Mouse (Mus musculus): ENCODE measurements around the gene Cep72. TPM values are rescaled to one million over a fixed set of nuclear protein-coding genes. Genes with fewer than 3 reads are reported as not detected.

Cep72 gene
- 5.4 and 6.0 TPM in 2 replicates for polyA plus RNA-seq (2012; rRNA removed)

DNA sequence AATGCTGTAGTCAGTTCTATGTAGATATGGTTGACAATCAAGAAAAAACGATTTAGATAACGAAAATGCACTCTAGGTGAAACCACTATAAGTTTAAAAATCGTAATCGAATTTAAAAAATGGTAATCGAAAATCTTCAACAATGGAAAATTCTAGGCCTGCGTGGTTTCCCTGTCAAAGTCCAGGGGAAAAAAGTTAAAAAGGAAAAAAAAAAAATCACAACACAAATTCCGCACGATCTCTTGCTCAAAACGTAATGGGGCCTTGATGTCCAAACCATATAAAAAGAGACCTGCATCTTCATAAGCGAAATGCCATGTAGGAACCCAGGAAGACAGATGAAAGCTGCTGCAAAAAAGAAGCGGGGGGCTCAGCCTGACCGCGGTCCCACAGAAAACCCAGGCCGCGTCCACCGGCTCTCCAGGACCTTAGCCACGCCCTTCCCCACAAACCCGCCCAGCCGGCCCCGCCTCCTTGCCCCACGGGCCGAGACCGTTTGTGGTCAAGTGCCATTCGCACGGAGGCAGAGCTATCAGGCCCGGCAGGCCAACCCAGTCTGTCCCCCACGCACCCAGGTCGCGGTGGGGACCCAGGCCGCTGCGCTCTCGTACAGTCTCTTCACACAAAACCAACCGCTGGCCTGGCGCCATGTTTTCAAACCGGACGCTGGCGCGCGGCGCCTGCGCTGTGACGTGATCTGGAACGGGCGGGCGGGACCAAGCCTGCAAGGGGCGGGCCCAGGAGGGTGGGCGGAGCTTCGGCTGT, at the start of gene Cep72:
Gene Cep72 (minus strand): TSS at position 687 of the 765 bp plus-strand sequence.

DNA sequence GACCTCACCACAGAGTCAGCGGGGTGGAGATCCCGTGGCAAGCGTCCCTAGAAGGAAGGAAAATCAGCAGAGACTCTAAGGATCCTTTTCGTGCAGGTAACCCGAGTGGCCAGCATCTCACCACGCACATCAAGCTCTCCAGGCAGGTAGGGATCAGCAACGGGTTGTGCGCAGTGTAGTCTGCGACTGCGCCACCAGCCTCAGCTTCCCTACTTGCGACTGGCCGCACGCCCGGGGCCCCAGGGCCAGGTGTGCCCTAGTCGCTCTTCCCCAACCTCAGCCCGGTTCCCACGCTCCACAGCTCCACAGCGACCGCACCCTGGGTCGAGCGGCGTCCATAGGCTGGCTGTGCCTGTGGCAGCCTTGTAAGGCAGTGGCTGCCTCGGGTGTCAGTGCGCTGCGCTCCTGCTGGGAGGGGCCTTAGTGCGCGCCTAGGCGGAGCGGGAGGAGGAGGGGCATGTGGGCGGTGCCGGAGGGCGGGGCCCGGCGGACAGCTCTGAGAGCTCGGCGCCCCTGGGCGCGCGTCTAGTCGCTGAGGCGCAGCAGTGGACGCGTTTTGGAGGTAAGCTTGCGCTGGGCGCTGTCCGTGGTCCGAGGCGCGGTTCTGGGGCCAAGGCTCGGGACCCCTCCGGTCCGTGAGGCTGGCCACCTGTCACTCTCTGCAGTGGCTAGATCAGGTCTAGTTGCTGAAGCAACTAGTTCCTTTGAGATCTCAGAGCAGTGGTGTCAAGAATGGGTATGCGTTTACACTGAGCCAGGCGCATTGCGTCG, 53.0 kb downstream of the Cep72 start, which contains the start of gene Tppp:
Gene Tppp (plus strand): TSS at position 460 of the 771 bp plus-strand sequence.

Other genes starting within 250 kb of the Cep72 start
- 0.12 and 0.20 TPM in 2 replicates for gene Nkd2, start 214.7 kb downstream of the Cep72 start, polyA plus RNA-seq (2012; rRNA removed)
- gene Trip13, start 124.5 kb downstream of the Cep72 start, polyA plus RNA-seq (2012; rRNA removed) = 12.1 and 13.4 TPM in 2 replicates
- gene Brd9, start 124.5 kb downstream of the Cep72 start, polyA plus RNA-seq (2012; rRNA removed) = 17.8 and 18.6 TPM in 2 replicates
- gene Zdhhc11, start 98.4 kb downstream of the Cep72 start, polyA plus RNA-seq (2012; rRNA removed) = not detected in 2 replicates
- gene Tppp, start 52.9 kb downstream of the Cep72 start, polyA plus RNA-seq (2012; rRNA removed) = 0.27 and 0.30 TPM in 2 replicates
- gene Slc9a3, start 59.2 kb upstream of the Cep72 start, polyA plus RNA-seq (2012; rRNA removed) = not detected in 2 replicates
- 10.8 and 12.9 TPM in 2 replicates for gene Exoc3, start 146.4 kb upstream of the Cep72 start, polyA plus RNA-seq (2012; rRNA removed)
- gene Ahrr, start 230.0 kb upstream of the Cep72 start, polyA plus RNA-seq (2012; rRNA removed) = 0.06 and 0.16 TPM in 2 replicates

All from liver, embryonic 14 days (tissue).